13 mouse cellular contexts compared by ENCODE assay signal in genomic region chr19:48706267-48706923, GRCm38 (mm10).
A peak's percentile ranks its signal among the peaks of the same experiment; 100 is the strongest.
DNase-seq lines count a peak whose midpoint lies in the region; ATAC-seq lines count a peak whose summit lies in the region.
"Had no signal": no experiment of that assay in that cellular context is flagged by ENCODE, and none has a peak within 500 bp of the region (broad histone marks: within the 10 kb centered on the region; RNA-seq: fewer than 3 reads in every experiment).

No protein-coding gene starts in this region.

- no peak overlapping the region for H3K9ac ChIP-seq in limb, embryonic 11.5 days (ENCODE audit: low read length)
- H3K9ac ChIP-seq: liver, embryonic 12.5 days had no signal

- no peaks in the 10 kb centered on the region for H3K36me3 ChIP-seq in limb, embryonic 11.5 days (ENCODE audit: control insufficient read depth, insufficient read depth, low read length)
- no peaks in the 10 kb centered on the region for H3K36me3 ChIP-seq in limb, embryonic 10.5 days
- H3K36me3 ChIP-seq: liver, embryonic 12.5 days had no signal

- H3K27me3 ChIP-seq in limb, embryonic 11.5 days (ENCODE audit: control insufficient read depth, insufficient read depth, low read length) = no peaks in the 10 kb centered on the region
- no peaks in the 10 kb centered on the region for H3K27me3 ChIP-seq in limb, embryonic 10.5 days (ENCODE audit: low read depth, poor library complexity, severe bottlenecking)
- H3K27me3 ChIP-seq: liver, embryonic 12.5 days had no signal

- H3K4me3 ChIP-seq in limb, embryonic 11.5 days (ENCODE audit: low read depth, low read length) = no peak overlapping the region
- no peak overlapping the region for H3K4me3 ChIP-seq in limb, embryonic 10.5 days
- H3K4me3 ChIP-seq: liver, embryonic 12.5 days had no signal

- peak; percentile 26 for DNase-seq in limb, embryonic 11.5 days (ENCODE audit: low spot score)
- DNase-seq in limb, embryonic 10.5 days (ENCODE audit: low spot score) = no peak
- peak; percentile 63 for DNase-seq in embryo, embryonic 10.5 days (ENCODE audit: low spot score)
- DNase-seq in forelimb bud, embryonic 11.5 days (ENCODE audit: low read depth, low spot score) = peak; percentile 38
- DNase-seq in mesoderm, embryonic 11.5 days (ENCODE audit: low read depth, low spot score) = peak; percentile 43
- DNase-seq in natural killer cell, adult 2 months (ENCODE audit: low spot score in 2 of 2) = no peak
- no peak for DNase-seq in thymus, postnatal 25 days
- DNase-seq: layer of hippocampus, postnatal 36 days; thymus, postnatal 36 days had no signal

- H3K4me1 ChIP-seq in limb, embryonic 11.5 days (ENCODE audit: control insufficient read depth, insufficient read depth, low read length) = no peaks in the 10 kb centered on the region; the same call in 1 of the 2 replicates
- peaks cover 12% of the 10 kb centered on the region for H3K4me1 ChIP-seq in limb, embryonic 10.5 days
- H3K4me1 ChIP-seq: liver, embryonic 12.5 days had no signal

- no peaks in the 10 kb centered on the region for H3K9me3 ChIP-seq in limb, embryonic 11.5 days (ENCODE audit: control insufficient read depth, low read length)
- H3K9me3 ChIP-seq in limb, embryonic 10.5 days (replicated peaks) = no peaks in the 10 kb centered on the region
- H3K9me3 ChIP-seq: liver, embryonic 12.5 days had no signal

- 9% methylated on average over 1 of the region's 1 CpGs for WGBS in limb, embryonic 11.5 days
- WGBS in limb, embryonic 10.5 days = 21% methylated on average over 1 of the region's 1 CpGs

- no peak overlapping the region for H3K27ac ChIP-seq in limb, embryonic 11.5 days (replicated peaks; ENCODE audit: low read depth, low read length)
- no peak overlapping the region for H3K27ac ChIP-seq in limb, embryonic 10.5 days
- H3K27ac ChIP-seq: liver, embryonic 12.5 days; macrophage had no signal

- ATAC-seq in limb, embryonic 11.5 days (ENCODE audit: insufficient number of reproducible peaks, low FRiP score, low TSS enrichment, low read depth) = no peak
- ATAC-seq: activated CD4-positive, CD25-positive, alpha-beta regulatory T cell, adult 4 months; liver, embryonic 12.5 days had no signal

- no peak overlapping the region for H3K4me2 ChIP-seq in limb, embryonic 11.5 days (ENCODE audit: low read depth, severe bottlenecking)
- H3K4me2 ChIP-seq: heart, embryonic 11.5 days; liver, embryonic 12.5 days had no signal

Comparison
In these comparisons a context has a peak if more than half of its experiments do, and no peak if none do; other contexts are left out.
1. DNase-seq: peak in limb, embryonic 11.5 days (single experiment), embryo, embryonic 10.5 days (single experiment), forelimb bud, embryonic 11.5 days (single experiment) and mesoderm, embryonic 11.5 days (single experiment); none in limb, embryonic 10.5 days (single experiment), natural killer cell, adult 2 months (0 of 2) and thymus, postnatal 25 days (single experiment).